Mouse (Mus musculus) brown adipose tissue, adult 24 weeks (tissue): Measurements from ENCODE around the gene Sbf1. TPM values are rescaled to one million over a fixed set of nuclear protein-coding genes. Genes with fewer than 3 reads are reported as not detected.

Experiments
- H3K27ac ChIP-seq: fragments of 200-500 bp; replicated peaks from 2 replicates; pipeline ENCODE4 v1.5.1; 2012; ENCODE audit warnings: low read depth, mild to moderate bottlenecking, low read length
- H3K4me1 ChIP-seq: fragments of 200-500 bp; 2 replicates; pipeline ENCODE4 v1.6.1; 2012; ENCODE audit warnings: low read length, mixed read lengths; ENCODE audit not compliant: control insufficient read depth, insufficient read depth, insufficient read length
- H3K4me3 ChIP-seq: fragments of 200-500 bp; 2 replicates; pipeline ENCODE4 v1.5.1; 2012; ENCODE audit warnings: low read depth, mild to moderate bottlenecking, low read length, moderate library complexity; ENCODE audit not compliant: insufficient read depth
- polyA plus RNA-seq: library from polyadenylated mRNA; stranded (reverse); fragments of >200 nt; gene quantifications from 2 replicates; pipeline ENCODE4 v1.2.4, GENCODE M21; 2012; ENCODE audit not compliant: missing spikeins, insufficient read depth, insufficient read length

Gene Sbf1
- polyA plus RNA-seq, 1 experiment = 23.6 TPM

DNA sequence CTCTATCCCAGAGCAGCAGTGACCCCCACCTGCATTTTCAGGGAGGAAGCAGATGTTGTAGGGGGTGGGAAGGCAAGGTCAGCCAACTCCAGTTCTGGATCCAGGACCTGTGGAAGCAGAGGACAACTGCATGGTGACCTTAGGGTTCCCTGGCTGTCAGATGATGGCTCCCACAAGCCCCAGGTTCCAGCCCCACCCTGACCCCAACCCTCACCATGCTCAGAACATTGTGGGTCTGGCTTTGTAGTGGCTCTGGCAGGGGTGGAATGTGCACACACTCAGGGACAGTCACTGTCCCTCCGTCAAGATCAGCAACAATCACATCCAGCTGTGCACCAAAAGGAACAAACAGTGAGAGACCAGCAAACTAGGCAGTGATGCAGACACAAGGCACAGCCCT lies 9.1 kb downstream of the Sbf1 start:
- no peak overlapping the region for H3K27ac ChIP-seq
- H3K4me3 ChIP-seq = no peak overlapping the region
- H3K4me1 ChIP-seq = peaks cover 16% of the 10 kb centered on the region

DNA sequence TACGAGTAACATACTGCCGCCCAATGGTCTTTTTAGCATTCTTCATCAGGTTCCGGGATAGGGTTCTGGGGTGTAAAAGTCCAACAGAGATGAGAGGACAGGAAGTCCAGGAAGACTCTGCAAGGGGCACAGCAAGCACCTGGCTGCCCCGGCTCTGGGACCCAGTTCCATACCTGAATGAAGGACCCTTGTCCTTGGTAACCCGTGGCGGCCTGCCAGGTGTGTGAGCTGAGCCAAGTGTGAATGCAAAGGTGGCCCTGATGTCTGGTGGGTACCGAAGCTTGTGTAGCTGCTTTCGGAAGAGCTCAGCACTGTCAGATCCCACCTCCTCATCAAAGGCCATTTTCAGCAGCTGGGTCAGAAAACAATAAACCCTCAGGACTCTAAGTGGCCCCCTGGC lies 14.5 kb downstream of the Sbf1 start:
- Histone ChIP-seq H3K4me1 (no peaks in the 10 kb centered on the region), H3K27ac (no peak overlapping the region), H3K4me3 (no peak overlapping the region)

DNA sequence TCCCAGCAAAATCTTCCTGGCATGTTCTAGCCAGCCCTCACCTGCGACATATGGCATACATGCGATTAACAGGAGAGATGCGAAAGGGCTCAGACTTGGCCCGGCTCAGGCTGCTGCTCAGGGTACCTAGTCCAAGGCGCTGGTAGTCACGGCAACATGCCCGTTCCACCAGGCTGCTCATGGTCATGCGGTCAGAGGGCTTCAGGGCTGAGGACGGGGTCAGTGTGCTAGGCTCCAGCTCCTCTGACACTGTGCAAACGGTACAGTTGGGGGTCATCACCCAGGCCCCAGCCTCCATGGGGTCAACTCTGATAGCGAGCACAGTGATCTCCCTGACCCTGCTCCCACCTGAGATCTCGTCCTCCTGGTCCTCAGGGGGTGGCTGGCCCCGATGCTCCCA lies 14.9 kb downstream of the Sbf1 start:
- Histone ChIP-seq H3K27ac (no peak overlapping the region), H3K4me1 (no peaks in the 10 kb centered on the region), H3K4me3 (no peak overlapping the region)

DNA sequence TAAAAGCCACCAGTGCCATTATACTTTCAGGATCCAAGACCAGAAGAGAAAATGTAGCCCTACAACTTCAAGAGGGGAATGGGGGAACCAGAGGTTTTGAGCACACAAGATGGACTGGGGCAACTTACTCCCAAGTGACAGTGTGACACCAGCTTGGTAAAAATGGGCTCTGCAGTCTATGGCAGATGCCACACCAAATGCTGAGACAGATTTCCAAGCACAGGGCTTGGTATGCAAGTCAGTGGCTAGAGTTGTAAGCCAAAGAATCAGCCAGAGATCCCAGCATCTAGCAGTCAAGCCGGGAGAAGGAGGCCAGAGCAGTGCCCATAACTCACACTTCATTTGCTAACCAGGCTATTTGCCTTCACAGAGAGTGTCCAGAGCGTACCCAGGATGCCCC lies 17.4 kb downstream of the Sbf1 start:
- Histone ChIP-seq H3K4me3 (no peak overlapping the region), H3K27ac (no peak overlapping the region), H3K4me1 (no peaks in the 10 kb centered on the region)

DNA sequence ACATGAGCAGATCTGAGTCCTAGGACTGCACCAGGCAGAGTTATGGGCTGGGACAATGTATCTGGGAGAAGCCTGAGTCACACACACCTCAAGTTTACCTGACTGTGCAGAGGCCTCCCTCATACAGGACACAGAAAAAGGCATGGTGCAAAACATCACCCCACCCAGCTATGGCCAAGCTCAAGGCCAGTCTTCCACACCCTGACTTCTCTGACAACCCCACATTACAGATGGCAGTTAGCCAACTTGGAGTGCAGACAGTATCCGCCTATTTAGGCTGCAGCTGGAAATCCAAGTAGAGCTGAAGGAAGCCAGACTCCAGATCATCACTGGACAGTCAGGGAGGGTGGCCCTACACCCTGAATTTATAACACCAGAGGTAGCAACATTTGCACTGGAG lies 18.6 kb downstream of the Sbf1 start:
- H3K4me3 ChIP-seq = no peak overlapping the region
- H3K27ac ChIP-seq = no peak overlapping the region
- no peaks in the 10 kb centered on the region for H3K4me1 ChIP-seq

DNA sequence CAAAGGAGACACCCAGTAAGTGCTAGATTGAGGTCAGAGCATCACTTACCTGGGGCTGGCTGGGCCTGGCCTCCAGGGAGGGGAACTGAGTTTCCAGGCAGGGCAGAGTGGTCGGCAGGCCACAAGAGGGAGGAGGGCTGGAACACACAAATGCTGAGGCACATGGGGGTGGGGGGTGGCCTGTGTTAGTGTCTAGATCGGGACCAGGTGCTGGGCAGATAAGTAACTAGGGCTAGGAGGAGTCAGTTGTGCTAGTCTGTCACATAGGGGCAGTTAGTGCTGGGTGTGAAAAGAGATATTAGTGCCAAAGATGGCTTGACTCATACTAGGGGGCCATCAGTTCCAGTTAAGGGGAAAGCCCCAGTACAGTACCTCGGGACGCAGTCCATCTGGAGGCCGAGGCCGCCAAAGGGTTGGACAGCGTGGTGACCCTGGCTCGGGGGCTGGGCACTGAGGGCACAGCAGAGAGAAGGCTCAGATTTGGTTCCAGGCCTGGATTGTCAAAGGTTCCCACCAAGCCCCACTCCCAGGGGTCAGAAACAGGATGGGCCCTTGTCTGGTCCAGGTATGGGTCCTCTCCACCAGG lies 19.4 kb downstream of the Sbf1 start:
- no peak overlapping the region for H3K27ac ChIP-seq
- no peaks in the 10 kb centered on the region for H3K4me1 ChIP-seq
- H3K4me3 ChIP-seq = no peak overlapping the region

DNA sequence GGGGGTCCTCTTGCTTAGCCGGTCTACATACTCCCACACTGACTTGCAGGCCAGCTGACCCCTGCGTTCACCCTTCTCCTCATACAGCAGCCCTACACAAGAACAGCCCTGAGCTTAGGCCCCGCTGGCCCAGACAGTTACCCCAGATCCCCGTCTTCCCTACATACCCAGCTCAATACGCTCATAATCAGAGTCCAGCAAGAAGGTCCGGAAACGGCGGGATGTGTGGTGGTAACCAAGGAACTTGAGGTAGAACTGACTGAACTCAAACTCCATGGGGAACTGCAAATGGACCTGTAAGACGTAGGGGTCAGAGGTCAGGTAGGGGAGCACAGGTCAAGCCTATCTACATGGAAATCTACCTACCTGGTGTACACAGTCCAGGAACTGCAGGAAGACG lies 21.3 kb downstream of the Sbf1 start:
- H3K4me1 ChIP-seq = no peaks in the 10 kb centered on the region
- H3K4me3 ChIP-seq = no peak overlapping the region
- no peak overlapping the region for H3K27ac ChIP-seq

DNA sequence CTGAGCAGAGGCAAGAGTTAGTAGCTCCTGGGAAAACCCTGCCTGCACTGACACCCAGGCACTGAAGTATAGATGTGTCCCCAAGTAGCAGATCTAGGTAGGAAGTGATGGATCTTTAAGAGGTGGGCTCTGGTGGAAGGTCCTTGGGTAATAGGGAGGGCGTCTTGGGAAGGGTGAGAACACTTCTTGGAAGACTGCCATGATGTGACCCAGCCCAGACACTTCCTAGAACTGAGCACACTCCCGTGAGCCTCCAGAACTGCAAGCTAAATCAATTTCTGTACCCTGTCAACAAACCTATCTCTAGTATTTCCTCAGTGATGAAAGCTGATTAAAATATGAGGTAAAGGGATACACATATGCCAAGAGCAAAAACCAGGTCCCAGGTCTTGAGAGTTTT lies 22.3 kb downstream of the Sbf1 start:
- H3K27ac ChIP-seq = no peak overlapping the region
- H3K4me1 ChIP-seq = no peaks in the 10 kb centered on the region
- H3K4me3 ChIP-seq = no peak overlapping the region

DNA sequence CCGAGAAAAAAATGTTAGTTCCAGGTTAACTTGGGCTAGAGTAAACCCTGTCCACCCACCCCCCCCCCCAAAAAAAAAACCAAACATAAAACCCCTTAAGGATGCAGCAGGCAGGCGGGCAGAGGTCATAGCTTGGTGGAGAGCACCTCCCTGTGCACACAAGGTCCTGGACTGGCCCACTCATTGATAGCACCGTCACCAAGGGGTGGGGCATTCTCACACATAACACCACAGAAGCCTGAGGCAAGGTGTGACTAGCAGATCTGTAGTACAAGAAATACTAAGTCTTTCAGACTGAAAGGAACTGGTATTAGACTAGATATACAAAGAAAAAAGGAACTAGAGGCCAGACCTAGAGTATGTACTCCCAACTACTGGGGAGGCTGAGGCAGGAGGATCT lies 23.6 kb downstream of the Sbf1 start:
- H3K4me3 ChIP-seq = no peak overlapping the region
- no peaks in the 10 kb centered on the region for H3K4me1 ChIP-seq
- H3K27ac ChIP-seq = no peak overlapping the region

DNA sequence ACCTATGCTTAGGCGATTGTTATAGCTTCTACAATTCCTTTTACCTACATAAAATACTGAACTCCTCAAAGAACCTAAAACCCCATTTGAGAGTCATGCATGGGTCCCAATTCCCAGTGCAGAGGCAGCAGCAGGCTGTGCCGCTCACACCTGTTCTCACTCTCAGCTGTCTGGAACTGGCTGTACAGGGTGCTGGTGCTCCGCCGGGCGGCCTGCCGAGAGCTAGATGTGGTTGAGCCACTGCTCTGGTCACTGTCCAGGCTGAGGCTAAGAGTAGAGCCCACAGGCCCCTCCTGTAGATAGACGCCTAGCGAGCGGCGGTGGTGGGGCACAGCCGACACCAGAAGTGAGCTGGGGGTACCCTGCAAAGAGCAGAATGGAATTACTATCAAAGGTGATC lies 25.7 kb downstream of the Sbf1 start:
- H3K4me1 ChIP-seq = no peaks in the 10 kb centered on the region
- no peak overlapping the region for H3K27ac ChIP-seq
- no peak overlapping the region for H3K4me3 ChIP-seq

DNA sequence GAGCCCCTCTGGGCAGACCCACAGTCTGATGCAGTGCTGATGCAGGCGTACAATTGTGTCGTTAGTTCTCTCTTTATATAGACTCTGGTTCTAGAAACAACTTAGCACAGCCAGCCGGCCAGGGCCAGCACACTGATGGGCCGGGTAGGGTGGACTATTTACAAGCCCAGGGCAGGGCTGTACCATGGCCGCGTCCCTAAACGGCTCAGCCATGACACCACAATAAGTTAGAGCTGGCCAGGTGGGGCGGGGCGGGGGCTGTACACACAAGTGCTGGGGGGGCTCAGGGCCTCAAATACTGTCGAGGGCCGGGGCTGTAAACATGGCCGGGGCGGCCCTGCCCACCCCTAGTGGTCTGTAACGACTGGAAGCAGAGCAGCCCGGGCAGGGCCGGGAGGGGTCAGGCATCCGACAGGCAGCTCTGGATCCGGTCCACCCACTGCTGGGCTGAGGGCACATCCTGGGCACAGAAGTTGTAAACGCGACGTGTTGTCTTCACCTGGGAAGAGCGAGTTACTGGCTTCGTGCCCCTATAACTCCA lies 26.8 kb downstream of the Sbf1 start:
- Histone ChIP-seq H3K27ac (no peak overlapping the region), H3K4me1 (no peaks in the 10 kb centered on the region), H3K4me3 (no peak overlapping the region)

DNA sequence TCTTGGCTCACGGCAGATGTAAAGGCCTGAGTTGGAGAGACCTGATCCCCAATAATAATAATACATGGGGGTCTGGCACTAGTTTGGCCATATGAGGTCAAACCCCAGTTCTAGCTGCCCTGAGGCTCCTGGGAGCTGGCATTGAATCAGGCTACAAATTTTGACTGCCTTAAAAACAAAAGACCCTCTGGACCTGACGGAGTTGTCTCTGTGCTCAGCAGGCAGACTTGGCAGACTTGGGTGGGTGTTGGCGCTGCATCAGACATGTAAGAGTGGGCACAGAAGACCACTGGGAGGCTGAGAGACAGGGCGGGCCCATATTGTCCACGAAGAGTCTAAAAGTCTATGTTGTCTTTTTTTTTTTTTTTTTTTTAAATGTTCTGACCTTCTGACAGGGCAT lies 28.5 kb downstream of the Sbf1 start:
- no peak overlapping the region for H3K27ac ChIP-seq
- no peaks in the 10 kb centered on the region for H3K4me1 ChIP-seq
- no peak overlapping the region for H3K4me3 ChIP-seq

DNA sequence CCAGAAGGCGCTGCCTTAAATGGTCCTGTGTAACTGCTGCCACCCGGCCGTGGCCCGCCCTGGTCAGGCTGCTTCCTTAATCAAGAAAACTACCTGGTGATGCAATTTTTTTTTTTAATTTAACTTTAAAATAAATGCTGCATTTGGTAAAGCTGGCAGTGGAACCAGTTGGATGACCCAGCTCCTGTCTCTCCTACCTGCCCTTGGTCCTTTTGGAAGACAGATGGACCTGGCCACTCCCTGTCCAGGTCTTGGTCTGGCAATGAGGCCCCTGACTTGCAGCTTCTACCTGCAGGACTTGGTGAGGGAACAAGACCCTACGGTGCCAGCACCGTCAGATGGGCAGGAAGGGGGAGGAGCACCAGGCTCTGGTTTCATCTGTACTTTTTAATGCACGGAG lies 29.0 kb downstream of the Sbf1 start:
- Histone ChIP-seq H3K4me1 (no peaks in the 10 kb centered on the region), H3K4me3 (no peak overlapping the region), H3K27ac (no peak overlapping the region)

DNA sequence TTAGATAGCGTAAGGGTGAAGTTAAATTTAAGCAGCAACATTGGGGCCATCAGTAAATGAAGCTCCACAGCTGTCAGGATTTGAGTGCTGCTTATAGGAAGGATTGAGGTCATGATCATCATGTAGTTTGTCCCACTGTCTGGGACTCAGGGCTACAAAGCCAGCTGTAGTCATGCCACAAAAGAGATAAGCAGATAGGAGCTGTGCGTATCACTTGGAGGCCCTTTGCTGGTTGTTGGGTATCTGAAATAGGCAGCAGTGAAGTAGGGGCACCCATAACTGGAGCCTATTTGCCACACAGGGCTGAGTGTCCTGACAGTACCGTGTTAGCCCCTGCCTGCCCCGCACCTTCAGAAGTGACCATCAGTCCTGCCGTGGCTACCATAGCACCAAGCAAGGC lies 29.6 kb downstream of the Sbf1 start:
- Histone ChIP-seq H3K27ac (no peak overlapping the region), H3K4me1 (no peaks in the 10 kb centered on the region), H3K4me3 (no peak overlapping the region)

DNA sequence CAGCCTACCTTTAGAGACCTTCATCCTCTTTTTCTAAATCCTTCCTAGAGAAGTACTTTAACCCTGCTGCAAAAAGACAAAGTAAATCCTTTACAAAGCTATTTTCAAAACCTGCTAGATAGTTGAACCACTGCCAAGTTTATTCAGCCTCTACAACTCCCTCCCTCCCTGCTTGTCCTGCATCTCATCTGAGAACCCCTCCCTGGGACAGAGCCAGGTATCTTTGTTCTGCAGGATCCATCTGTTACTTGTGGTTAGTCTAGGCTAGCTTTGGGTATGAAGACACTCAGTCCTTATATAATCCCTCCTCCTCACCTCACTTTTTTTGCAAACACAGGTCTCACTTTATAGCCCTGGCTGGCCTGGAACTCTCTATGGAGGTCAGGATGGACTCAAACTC lies 30.1 kb downstream of the Sbf1 start:
- H3K4me3 ChIP-seq = no peak overlapping the region
- H3K27ac ChIP-seq = no peak overlapping the region
- H3K4me1 ChIP-seq = no peaks in the 10 kb centered on the region

DNA sequence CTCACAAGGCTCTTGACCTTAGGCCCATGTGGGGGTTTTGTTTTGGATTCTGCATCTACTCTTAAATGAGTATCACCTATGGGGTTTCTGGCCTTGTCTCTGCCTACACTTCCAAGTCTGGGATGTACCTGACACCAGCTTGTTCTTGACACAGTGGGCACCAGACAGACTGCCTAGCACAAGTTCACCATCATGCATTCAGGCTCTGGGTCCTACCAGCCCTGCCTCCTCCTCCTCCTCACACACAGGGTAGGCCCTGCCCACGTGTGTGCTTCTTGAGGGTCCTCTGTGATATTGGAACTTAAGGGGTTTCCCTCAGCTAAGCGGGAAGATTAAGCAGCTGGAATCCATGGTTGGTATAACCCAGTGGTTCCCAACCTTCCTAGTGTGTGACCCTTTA lies 31.0 kb downstream of the Sbf1 start:
- Histone ChIP-seq H3K4me1 (no peaks in the 10 kb centered on the region), H3K27ac (no peak overlapping the region), H3K4me3 (no peak overlapping the region)

DNA sequence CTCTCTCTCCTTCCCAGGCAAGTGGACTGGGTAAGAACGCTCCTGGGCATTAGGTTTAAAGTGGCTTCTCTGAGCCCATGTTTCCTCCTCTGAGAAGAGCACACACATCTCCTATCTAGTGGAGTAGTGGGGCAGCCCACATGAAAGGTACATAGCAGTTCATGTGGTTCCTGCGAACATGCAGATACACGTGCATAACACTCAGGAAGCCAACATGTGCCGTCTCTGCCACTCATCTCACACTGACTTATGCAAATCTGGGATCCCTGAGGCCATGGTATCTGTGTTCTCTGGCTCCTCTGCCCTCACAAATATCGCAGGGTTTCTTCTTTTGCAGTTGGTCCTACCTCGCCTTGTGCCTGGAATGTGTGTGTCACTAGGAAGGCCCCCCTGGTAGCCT lies 32.6 kb downstream of the Sbf1 start:
- no peaks in the 10 kb centered on the region for H3K4me1 ChIP-seq
- H3K27ac ChIP-seq = no peak overlapping the region
- no peak overlapping the region for H3K4me3 ChIP-seq
